Mouse (Mus musculus): ENCODE results near the gene Gm853.

Gene Gm853

GRCm38 (mm10) chr4:130213857-130214256 is 8.3 kb downstream of the Gm853 start:
- DNase-seq = no peak

- DNase-seq = no peak
Observed at GRCm38 (mm10) chr4:130213197-130213596, 9.0 kb downstream of the Gm853 start.

- DNase-seq = no peak
Observed at GRCm38 (mm10) chr4:130212421-130212820, 9.8 kb downstream of the Gm853 start.

- no peak for DNase-seq
Observed at GRCm38 (mm10) chr4:130211870-130212269, 10.3 kb downstream of the Gm853 start.

GRCm38 (mm10) chr4:130198694-130199670 is 23.2 kb downstream of the Gm853 start:
- peak; percentile 90 for DNase-seq

- DNase-seq = no peak
Observed at GRCm38 (mm10) chr4:130196542-130196941, 25.7 kb downstream of the Gm853 start.

GRCm38 (mm10) chr4:130195924-130196323 is 26.3 kb downstream of the Gm853 start:
- no peak for DNase-seq

GRCm38 (mm10) chr4:130192266-130192665 is 29.9 kb downstream of the Gm853 start:
- peak; percentile 60 for DNase-seq

- DNase-seq = no peak
Observed at GRCm38 (mm10) chr4:130189606-130190005, 32.6 kb downstream of the Gm853 start.

- DNase-seq = peak; percentile 91
Observed at GRCm38 (mm10) chr4:130188806-130189297, 33.3 kb downstream of the Gm853 start.

- no peak for DNase-seq
Observed at GRCm38 (mm10) chr4:130186891-130187290, 35.3 kb downstream of the Gm853 start.

- DNase-seq = no peak
Observed at GRCm38 (mm10) chr4:130186450-130186849, 35.8 kb downstream of the Gm853 start.

GRCm38 (mm10) chr4:130183879-130184278 is 38.3 kb downstream of the Gm853 start:
- no peak for DNase-seq

GRCm38 (mm10) chr4:130183023-130183422 is 39.2 kb downstream of the Gm853 start:
- no peak for DNase-seq

GRCm38 (mm10) chr4:130181886-130182285 is 40.3 kb downstream of the Gm853 start:
- DNase-seq = peak; percentile 64

GRCm38 (mm10) chr4:130180909-130181602 is 41.1 kb downstream of the Gm853 start:
- DNase-seq = no peak

GRCm38 (mm10) chr4:130179876-130180275 is 42.3 kb downstream of the Gm853 start:
- DNase-seq = no peak

- no peak for DNase-seq
Observed at GRCm38 (mm10) chr4:130177536-130177935, 44.7 kb downstream of the Gm853 start.

GRCm38 (mm10) chr4:130177087-130177486 is 45.1 kb downstream of the Gm853 start:
- peak; percentile 76 for DNase-seq

- DNase-seq = no peak
Observed at GRCm38 (mm10) chr4:130176156-130176720, 46.0 kb downstream of the Gm853 start.

- peak; percentile 78 for DNase-seq
Observed at GRCm38 (mm10) chr4:130175072-130175711, 47.0 kb downstream of the Gm853 start, which contains the start of gene Tinagl1. Tinagl1 (minus strand) TSS chr4:130175122.

- DNase-seq = peak; percentile 91
Observed at GRCm38 (mm10) chr4:130174335-130175031, 47.7 kb downstream of the Gm853 start.
